Mouse (Mus musculus): ENCODE results near the gene Sstr2.

Gene Sstr2

GRCm38 (mm10) chr11:113618672-113619419, at the start of gene Sstr2:
Gene Sstr2, plus strand, starts transcription at chr11:113619342.
- peak; percentile 82 for DNase-seq

- no peak for DNase-seq
Measured at GRCm38 (mm10) chr11:113571616-113572015, 47.5 kb upstream of the Sstr2 start.

DNA sequence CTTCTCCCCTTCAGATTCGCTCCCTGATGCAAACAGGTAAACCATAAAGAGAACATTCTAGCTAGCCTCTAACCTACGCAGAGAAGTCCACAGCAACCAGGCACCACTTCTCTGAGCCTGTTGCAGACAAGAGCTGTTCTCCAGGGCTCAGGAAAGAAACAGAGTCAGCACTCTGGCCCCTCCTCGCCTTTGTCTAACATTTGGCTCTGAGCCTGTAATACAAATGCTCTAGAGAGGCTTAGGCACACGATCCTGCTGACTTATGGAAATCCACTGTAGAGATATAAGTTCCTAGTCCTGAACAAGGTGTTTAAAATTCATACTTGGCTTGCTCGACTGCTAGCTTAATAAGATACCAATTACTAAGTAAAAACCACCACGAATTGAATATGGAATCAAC, 46.5 kb upstream of the Sstr2 start:
- no peak for DNase-seq

- no peak for DNase-seq
Measured at GRCm38 (mm10) chr11:113577221-113577620, 41.9 kb upstream of the Sstr2 start.

- peak; percentile 12 to 50 for DNase-seq
Measured at GRCm38 (mm10) chr11:113583879-113584661, 35.1 kb upstream of the Sstr2 start.

- DNase-seq: no peak
Measured at GRCm38 (mm10) chr11:113586423-113586822, 32.7 kb upstream of the Sstr2 start.

DNA sequence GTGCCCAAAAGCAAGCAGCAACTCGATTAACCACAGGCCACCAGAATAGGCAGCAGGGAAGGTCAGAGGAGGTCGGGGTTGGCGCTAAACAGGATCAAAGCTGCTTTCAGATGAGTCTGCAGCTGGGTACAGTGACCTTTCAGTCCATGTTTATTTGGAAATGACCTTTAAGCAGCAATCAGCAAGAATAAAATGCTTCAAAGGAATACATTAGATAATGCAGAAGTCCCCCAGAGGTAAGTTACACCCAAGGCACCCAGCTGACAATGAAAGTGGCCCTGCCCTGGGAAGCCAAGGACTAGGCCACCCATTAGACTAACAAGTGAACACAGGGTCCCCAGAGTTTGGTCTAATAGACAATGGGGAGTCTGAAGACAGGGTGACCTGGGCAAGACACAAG, 30.2 kb upstream of the Sstr2 start:
- no peak for DNase-seq

DNA sequence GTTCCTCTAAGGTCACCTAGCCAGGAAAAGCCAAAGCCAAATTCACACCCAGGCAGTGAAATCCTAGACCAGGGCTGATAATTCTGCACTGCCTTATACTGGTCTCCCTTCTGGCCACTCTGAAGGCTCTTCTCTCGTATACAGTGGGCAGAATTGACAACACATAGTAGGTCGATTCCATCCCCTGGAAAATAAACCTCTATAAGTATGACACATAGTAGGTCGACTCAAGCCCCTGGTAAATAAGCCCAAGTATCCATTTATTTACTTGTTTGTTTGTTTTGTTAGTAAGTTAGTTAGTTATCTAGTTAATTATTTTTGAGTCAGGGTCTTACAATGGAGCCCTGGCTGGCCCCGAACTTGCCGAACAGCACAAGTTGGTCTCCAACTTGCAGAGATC, 24.0 kb upstream of the Sstr2 start:
- no peak for DNase-seq

DNA sequence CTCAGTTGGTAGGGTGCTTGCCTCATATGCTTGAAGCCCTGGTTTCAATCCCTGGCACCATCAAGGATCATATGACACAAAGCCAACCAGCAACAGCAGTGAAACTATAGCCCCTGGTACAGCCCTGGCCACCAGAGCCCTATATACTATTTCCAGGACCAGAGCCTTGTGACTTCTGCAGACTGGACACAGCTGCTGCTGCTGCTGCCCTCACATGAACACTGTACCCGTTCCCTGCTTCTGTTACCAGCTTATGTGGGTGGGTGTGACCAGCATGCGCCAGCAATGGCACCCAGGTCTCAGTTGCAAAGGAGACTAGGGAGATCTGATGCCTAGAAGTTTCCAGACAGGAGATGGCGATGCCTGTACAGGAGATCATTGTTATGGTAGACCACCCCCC, 21.5 kb upstream of the Sstr2 start:
- DNase-seq: no peak

DNA sequence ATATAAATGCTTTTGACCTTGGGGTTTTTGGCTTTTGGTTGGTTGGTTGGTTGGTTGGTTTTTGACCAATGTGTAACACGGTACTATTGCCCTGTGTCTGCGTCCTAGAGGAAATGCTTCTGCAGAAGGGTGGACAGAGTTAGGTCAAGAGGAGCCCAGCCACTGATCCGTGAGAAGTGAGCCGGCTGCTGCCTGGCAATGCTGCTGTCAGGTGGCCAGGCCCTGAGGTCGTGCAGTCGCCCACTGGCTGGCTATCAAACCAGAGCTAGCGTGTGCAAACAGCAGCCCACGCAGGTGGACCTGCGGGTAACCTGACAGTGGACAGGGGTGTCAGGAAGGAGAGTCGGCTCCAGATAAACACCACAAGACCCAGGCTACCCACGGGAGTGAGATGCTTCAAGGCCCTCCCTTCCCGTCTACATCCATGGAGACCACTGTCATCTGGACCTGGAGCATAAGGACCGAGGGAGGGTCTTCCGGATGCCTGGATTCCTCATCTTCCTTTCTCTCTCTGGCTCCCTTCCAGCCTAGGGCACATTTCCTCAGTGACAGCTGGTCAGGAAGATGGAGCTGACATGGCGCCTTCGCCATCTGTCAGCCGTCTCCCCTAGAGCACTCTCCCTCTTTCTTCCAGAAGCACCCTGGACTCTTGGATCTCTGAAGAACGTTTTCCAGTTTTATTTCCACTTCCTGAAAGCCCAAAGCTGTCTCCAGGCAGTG, 18.5 kb upstream of the Sstr2 start:
- no peak for DNase-seq

DNA sequence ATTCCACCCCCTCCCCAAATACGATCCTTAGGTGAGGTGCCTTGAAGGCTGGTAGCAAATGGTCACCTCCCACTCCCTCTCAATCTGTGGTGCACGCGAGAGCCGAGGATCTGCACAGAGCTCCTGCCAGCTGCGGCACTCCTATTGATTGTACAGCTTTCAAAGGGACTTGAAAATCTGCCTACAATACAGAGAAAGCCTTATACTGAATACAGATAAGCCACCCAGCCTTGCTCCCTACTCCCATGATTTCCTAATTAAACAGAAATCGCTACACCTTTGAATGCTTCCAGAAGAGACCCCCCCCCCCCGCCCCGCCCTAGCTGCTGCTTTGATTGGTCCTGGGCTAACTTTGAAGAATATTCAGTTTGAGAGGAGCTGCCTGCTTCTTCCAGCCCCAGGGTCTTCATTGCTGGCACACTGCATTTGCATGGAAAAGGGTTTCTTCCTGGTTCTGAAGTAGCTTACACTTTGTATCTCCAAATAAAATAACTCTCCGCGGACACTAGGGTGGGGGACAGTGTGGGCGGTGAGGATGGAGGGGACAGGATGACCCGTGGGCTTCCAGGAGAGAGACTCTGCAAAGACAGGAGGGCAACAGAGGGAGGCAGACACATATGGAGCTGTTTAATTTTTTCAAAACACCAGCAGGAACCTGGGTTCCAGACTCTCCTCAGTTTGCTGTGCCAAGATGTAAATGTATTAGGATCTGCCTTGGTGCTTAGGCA, 17.4 kb upstream of the Sstr2 start:
- DNase-seq: no peak

DNA sequence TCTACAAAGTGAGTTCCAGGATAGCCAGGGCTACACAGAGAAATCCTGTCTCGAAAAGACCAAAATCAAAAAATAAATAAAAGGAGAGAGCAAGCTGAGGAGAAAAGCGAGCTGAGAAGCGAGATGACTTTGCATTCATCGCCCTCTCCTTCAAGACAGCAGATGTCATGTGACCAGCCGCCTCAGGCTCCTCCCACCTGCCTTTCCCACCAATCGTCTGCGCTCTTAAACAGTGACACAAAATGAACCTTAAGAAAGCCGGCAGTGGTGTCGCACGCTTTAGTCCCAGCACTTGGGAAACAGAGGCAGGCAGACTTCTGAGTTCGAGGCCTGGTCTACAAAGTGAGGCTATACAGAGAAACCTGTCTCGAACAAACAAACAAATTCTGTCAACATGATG, 11.6 kb upstream of the Sstr2 start:
- no peak for DNase-seq

GRCm38 (mm10) chr11:113609581-113609980, 9.6 kb upstream of the Sstr2 start:
- DNase-seq: no peak

DNA sequence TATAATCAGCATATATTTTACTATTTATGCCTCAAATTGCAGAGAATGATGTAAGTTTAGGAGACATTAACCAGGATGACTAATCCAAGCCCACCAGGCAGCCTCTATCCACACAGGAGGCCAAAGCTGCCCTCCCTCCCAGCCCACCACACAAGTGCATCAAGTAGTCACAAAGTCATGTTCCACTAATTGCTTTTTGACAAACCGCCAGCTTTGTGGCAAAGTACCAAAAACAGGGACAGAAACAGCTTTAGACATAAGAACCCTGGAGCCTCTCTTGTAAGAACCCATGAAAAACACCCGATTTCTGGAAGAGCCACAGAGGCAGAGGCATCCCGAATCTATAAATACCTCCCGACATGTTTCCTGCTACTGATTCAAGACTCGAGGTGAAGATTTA, 8.9 kb upstream of the Sstr2 start:
- peak in 1 of 2 experiments; percentile 40 for DNase-seq

DNA sequence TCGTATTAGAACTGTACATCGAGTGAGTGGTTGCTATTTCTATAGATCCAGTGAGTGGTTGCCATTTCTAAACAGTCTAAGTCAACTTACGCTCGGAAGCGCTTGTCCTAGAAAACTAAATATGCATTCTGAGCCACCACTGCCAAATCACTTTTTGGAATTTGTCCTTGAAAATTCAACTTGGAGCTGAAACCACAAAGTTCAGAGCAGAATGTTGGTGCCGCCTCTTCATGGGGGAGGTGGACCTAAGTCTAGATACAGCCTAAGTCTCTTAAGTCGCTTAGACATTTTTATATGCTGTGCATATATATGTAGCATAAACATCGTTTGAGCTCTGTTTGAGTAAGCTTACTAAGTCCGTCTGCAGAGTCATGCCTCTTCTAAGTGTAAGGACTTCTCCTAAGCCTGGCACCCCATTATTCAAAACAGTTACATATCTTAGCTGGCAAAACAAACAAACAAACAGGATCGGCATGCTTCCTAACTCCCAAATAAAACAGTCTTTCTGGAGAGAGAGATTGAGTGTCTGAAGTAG, 8.0 kb upstream of the Sstr2 start:
- DNase-seq: no peak

- DNase-seq: peak; percentile 69 to 70
Measured at GRCm38 (mm10) chr11:113611664-113612611, 7.2 kb upstream of the Sstr2 start.

DNA sequence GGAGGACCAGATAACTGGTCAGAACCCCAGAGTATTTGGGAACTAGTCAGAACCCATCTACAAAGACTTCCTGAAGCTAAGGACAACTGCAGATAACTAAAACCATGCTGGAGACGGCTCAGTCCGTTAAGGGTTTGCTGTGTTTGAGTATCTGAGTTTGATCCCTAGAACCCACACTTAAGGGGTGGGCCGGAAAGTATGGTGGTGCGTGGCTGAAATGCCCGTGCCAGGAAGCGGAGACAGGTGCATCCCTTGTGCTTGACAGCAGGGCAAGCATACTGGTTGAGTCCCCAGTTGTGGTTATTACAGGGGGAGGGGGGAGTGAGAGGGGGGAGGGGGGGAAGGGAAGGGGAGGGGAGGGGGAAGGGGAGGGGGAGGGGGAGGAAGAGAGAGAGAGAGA, 4.7 kb upstream of the Sstr2 start:
- no peak for DNase-seq

DNA sequence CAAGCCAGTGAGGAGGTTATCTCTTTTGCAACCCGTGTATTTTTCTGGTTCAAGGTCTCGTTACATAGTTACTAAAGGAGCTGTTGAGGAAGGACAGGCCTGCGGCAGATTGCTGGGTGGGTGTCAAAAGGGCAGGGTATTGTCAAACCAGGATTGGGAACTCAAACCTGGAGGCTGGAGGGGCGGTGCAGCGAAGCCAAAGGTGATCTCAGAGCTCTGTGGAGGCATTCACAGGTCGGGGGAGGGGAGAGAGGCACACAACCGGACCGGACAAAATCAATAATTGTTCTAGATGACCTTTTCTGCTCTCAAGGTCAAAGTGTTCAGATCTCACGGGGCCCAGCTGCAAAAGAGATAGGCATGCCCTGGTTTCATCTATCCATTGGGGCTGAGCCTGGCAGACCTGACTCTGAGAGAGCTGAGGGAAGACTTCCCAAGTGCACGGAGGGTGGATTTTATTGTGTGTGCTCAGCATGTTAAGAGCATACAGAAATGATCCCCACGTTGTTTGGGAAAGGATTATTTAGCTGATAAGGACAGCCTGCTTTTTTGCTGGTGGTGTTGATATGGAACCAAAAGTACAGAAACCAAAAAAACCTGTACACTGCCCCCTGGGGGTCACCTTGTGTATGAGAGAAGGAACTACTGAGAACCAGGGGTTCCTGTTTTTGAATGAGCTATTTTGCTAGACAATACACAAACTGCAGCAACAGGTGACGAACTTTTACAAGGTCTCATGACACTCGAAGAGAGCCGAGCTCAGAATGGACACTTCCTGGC, 1.8 kb upstream of the Sstr2 start:
- peak in 1 of 2 experiments; percentile 82 for DNase-seq

- no peak for DNase-seq
Measured at GRCm38 (mm10) chr11:113618303-113618671, 855 bp upstream of the Sstr2 start.

- DNase-seq: no peak
Measured at GRCm38 (mm10) chr11:113619420-113620080, 408 bp downstream of the Sstr2 start.

Data from lung, postnatal 4 days (tissue).